Mouse (Mus musculus) testis, adult 2 months (tissue): Measurements from ENCODE around the gene 2210011C24Rik. TPM values are rescaled to one million over a fixed set of nuclear protein-coding genes. Genes with fewer than 3 reads are reported as not detected.

ENCODE experiments used
- H3K27ac ChIP-seq: fragments of 200-500 bp; 2 replicates; pipeline ENCODE4 v1.5.1; 2012; ENCODE audit warnings: low read depth, low read length; ENCODE audit not compliant: control insufficient read depth, insufficient read depth
- H3K27me3 ChIP-seq: fragments of 200-500 bp; 2 replicates; pipeline ENCODE4 v1.6.1; 2012; ENCODE audit warnings: mild to moderate bottlenecking, low read length, moderate library complexity; ENCODE audit not compliant: control insufficient read depth, insufficient read depth
- H3K36me3 ChIP-seq: fragments of 200-500 bp; 2 replicates; pipeline ENCODE4 v1.6.1; 2012; ENCODE audit warnings: mild to moderate bottlenecking, low read length; ENCODE audit not compliant: control insufficient read depth, insufficient read depth
- H3K4me1 ChIP-seq: fragments of 200-500 bp; 2 replicates; pipeline ENCODE4 v1.6.1; 2012; ENCODE audit warnings: low read length; ENCODE audit not compliant: control insufficient read depth, insufficient read depth
- H3K4me3 ChIP-seq: fragments of 200-500 bp; 2 replicates; pipeline ENCODE4 v1.5.1; 2012; ENCODE audit warnings: low read depth, mild to moderate bottlenecking, low read length, moderate library complexity, mixed read lengths; ENCODE audit not compliant: control insufficient read depth
- CTCF ChIP-seq: fragments of 200-500 bp; IDR thresholded peaks from 2 replicates; pipeline ENCODE4 v1.5.1; 2012; ENCODE audit warnings: low read depth, mild to moderate bottlenecking, inconsistent platforms, low read length, moderate library complexity; ENCODE audit not compliant: control insufficient read depth, insufficient read depth, insufficient replicate concordance
- POLR2A ChIP-seq: fragments of 200-500 bp; IDR thresholded peaks from 2 replicates; pipeline ENCODE4 v1.6.1; 2012; ENCODE audit warnings: low read depth, mild to moderate bottlenecking, inconsistent platforms, low read length, moderate library complexity; ENCODE audit not compliant: control insufficient read depth
- polyA plus RNA-seq: library from polyadenylated mRNA; depleted of rRNA; stranded (reverse); fragments of >200 nt; gene quantifications from 2 replicates; pipeline ENCODE4 v1.2.3, GENCODE M21; 2012; rRNA removed

2210011C24Rik gene
- 10.9 and 15.1 TPM in 2 replicates for polyA plus RNA-seq

GRCm38 (mm10) chr8:84011705-84012498 is at the start of gene 2210011C24Rik:
Gene 2210011C24Rik, minus strand, starts transcription at chr8:84012171.
- H3K27ac ChIP-seq = no peak within 1 kb of the TSS
- no peaks in the 10 kb centered on the region for H3K36me3 ChIP-seq
- H3K4me3 ChIP-seq = peak within 1 kb of the TSS; percentile 73
- TF ChIP-seq CTCF = no peak
- no peak for TF ChIP-seq POLR2A
- H3K27me3 ChIP-seq = no peaks in the 10 kb centered on the region
- peaks cover 25% of the 10 kb centered on the region for H3K4me1 ChIP-seq

DNA sequence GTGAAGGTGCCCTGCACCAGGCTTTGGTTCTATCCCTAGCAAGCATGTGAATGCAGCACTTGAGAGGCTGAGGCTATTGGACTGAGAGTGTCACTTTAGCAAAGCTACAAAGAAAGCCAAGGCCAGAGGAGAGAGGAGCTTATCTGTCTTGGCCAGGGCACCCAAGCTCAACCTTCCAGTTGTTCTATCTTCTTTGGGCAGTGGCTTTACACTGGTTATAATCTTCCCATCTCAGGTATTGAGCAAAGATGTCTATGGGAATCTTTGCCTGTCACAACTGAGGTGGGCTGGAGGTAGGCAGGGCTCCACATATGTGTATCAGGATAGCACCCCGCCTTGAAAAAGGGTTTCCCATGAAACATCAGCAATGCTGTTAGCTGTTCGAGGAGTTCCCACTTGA is 48.3 kb upstream of the 2210011C24Rik start:
- H3K4me3 ChIP-seq = no peak overlapping the region
- TF ChIP-seq CTCF = no peak
- TF ChIP-seq POLR2A = no peak
- H3K36me3 ChIP-seq = no peaks in the 10 kb centered on the region
- no peaks in the 10 kb centered on the region; the same call in 1 of the 2 replicates for H3K4me1 ChIP-seq
- H3K27me3 ChIP-seq = no peaks in the 10 kb centered on the region
- H3K27ac ChIP-seq = no peak overlapping the region

DNA sequence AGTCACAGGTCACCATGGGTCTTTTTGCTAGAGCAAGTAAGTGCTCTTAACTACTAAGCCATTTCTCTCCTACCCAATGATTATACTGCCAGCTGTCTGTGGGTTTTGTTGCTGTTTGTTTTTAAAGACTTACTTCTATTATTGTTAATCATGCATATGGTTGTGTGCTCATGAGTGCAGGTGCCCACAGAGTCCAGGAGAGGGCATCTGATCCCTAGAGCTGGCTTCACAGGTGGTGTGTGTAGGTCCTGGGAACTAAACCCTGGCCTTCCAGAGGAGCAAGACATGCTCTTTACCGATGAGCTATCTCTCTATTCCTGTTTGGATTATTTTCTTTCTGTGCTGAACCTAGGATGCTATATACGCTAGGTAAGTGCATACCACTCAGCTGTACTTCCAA is 47.3 kb upstream of the 2210011C24Rik start:
- TF ChIP-seq CTCF = no peak
- no peak for TF ChIP-seq POLR2A
- Histone ChIP-seq H3K27me3 (no peaks in the 10 kb centered on the region), H3K4me1 (no peaks in the 10 kb centered on the region; the same call in 1 of the 2 replicates), H3K36me3 (no peaks in the 10 kb centered on the region), H3K27ac (no peak overlapping the region), H3K4me3 (no peak overlapping the region)

GRCm38 (mm10) chr8:84057827-84058226 is 45.9 kb upstream of the 2210011C24Rik start:
- H3K27ac ChIP-seq = no peak overlapping the region
- H3K4me1 ChIP-seq = no peaks in the 10 kb centered on the region
- no peak for TF ChIP-seq CTCF
- TF ChIP-seq POLR2A = peak; percentile 21; the same call in 1 of the 2 replicates
- H3K4me3 ChIP-seq = no peak overlapping the region
- no peaks in the 10 kb centered on the region for H3K36me3 ChIP-seq
- H3K27me3 ChIP-seq = no peaks in the 10 kb centered on the region

DNA sequence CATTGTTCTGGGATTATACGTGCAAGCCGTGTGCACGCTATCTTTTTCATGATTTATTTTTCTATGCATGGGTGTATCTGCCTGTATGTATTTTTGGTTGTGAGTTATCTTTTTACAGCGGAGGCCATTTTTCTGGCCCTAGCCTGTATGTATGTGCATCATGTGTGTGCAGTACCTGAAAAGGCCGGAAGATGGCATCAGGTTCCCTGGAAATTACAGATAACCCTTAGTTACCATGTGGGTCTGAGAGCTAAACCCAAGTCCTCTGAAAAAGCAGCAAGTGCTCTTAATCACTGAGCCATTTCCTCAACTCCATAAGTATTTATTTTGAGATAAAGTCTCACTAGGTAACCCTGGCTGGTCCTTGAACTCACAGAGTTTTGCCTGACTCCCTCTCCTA is 41.3 kb upstream of the 2210011C24Rik start:
- H3K4me3 ChIP-seq = no peak overlapping the region
- H3K36me3 ChIP-seq = no peaks in the 10 kb centered on the region
- no peaks in the 10 kb centered on the region for H3K27me3 ChIP-seq
- TF ChIP-seq CTCF (no peak), POLR2A (no peak)
- no peaks in the 10 kb centered on the region for H3K4me1 ChIP-seq
- no peak overlapping the region for H3K27ac ChIP-seq

DNA sequence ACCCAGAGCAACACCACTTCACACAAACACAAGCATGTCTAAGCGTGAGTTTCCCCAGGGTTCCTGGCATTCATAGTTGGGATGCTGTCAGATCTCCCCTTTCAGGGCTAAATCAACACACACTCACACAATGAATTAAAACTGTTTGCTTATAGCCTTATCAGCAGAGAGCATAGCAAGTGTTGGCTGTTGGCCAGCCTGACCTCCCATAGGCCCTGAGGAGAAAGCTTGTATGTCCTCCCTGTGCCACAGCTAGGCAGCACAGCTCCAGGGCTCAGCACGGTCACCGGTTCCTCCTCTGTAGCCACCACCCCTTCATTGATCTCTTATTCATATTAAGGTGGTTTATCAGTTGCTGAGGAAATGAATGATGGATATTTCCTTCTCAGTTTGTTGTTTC is 40.8 kb upstream of the 2210011C24Rik start:
- TF ChIP-seq CTCF (no peak), POLR2A (no peak)
- Histone ChIP-seq H3K27me3 (no peaks in the 10 kb centered on the region), H3K4me1 (no peaks in the 10 kb centered on the region)

GRCm38 (mm10) chr8:84048171-84048570 is 36.2 kb upstream of the 2210011C24Rik start:
- H3K36me3 ChIP-seq = no peaks in the 10 kb centered on the region
- H3K27ac ChIP-seq = no peak overlapping the region
- TF ChIP-seq CTCF (no peak), POLR2A (no peak)
- H3K27me3 ChIP-seq = peaks cover 2% of the 10 kb centered on the region; the same call in 1 of the 2 replicates
- H3K4me3 ChIP-seq = no peak overlapping the region
- H3K4me1 ChIP-seq = no peaks in the 10 kb centered on the region

More for the DNA sequence above, 40.8 kb upstream of the 2210011C24Rik start:
- Histone ChIP-seq H3K27ac (no peak overlapping the region), H3K4me3 (no peak overlapping the region), H3K36me3 (no peaks in the 10 kb centered on the region)
